Mouse (Mus musculus) right cerebral cortex, postnatal 14 days (tissue): ENCODE data around the gene Ipo13.
A peak's percentile ranks its signal among the peaks of the same experiment; 100 is the strongest.

Source experiments
- DNase-seq: peaks from one replicate; pipeline ENCODE4 v3.0.0; 2022

The Ipo13 gene

DNA sequence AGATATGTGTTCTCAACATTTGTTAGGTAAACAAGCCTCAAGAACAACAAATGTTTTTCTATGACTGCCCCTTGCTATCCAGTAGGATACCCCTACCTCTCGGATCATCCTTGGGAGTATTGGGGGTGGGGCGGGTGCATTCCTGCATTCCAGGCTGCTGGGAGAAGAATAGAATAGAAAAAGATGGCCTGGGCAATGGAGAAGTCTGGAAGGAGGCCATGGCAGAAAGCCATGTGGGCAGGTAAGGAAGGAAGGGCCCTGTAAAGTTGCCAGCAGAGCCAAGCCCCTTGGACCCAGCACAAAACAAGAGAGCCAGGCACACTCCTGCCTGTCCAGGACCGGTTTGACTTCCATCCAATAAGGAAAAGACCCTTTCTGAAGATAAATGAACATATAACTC, 1.4 kb downstream of the Ipo13 start:
- no peak for DNase-seq

DNA sequence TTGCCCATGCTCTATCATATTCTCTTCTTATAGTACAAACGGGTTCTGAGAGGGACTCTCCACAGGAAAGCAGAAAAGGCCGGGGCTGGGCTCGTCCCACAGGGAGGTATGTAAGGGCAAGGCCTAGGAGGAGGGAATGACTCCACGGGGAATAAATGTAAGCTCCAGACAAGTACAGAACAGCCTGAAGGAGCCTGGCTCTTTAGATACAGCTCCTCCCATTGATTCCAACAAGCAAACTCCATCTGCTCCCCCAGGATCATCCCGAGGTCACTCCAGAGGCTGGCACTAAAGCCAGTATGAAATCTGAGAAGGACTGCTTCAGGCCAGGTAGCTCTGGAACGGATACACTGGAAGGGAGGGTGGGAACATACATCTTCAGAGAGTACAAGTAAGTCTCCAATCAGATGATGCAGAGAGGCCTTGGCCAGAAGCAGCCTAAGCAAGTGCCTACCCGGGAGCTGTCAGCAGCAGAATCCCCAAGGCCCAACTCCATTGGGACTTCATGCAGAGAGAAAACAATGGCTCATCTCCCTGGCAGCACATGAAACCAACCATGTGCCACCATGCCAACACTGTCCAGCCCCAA, 2.0 kb downstream of the Ipo13 start:
- DNase-seq = no peak

DNA sequence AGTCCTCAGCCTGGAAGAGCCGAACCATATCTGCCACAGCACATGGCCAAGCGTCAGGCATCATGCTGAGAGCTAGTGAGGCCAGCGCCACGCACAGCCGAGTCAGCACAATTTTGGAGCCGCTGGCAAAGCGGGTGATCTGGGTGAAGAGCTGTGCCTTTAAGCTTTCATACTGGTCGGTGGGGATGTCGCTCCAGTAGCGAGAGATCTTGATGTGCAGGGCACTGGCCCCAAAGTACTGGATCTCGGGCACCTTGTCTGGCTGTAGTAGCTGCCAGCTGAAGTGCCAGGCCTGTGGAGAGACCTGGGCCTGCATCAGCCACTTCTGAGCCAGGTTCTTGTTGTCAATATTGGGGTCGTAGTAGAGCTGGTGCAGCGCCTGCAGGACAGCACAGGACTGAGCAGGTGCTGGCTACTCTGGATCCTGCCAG, 2.7 kb downstream of the Ipo13 start:
- DNase-seq = no peak

DNA sequence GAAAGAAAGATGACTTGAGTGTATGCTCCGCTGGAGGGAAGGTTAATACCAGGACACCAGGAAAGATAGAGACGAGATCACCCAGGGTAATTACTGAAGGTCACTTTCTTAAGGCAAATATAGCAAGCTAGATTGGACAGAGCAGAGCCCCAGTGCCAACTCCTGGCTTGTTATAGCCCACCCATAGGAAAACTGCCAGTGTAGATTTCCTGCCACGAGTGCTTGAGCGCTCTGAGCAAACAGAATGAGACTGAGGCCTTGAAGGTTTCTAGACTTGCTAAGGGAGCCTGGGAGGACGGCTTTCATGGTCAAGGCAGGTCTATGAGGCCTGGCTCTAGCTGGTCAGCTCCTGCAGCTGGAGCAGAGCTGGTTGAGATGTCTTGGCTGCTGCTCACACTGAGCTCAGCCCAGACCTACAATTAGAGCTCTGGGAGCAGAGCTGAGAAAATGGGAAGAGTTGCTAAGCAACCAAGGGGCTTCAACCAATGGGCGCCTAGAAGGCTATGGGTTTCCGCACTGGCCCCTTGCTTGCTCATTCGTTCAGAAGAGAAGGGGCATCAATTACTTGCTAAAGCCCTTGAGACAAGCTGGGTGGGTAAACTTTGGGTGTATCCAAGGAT, 5.9 kb downstream of the Ipo13 start:
- DNase-seq = no peak

DNA sequence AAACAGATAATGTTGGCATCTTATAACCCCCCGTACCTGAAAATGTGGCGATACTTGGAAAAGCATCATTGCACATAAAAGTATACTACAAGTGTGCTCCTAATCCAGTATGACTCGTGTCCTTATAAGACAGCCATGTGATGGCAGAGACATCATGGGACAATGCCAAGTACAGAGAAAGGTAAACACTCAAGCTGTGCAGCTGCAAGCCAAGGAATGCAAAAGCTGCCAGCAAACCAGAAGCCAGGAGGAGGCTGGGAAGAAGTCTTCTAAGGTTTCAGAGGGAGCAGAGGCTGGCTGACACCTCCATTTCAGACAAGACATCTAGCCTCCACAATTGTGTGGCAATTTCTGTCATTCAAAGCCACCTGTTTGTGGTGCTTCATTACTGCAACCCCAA, 8.6 kb downstream of the Ipo13 start:
- no peak for DNase-seq

DNA sequence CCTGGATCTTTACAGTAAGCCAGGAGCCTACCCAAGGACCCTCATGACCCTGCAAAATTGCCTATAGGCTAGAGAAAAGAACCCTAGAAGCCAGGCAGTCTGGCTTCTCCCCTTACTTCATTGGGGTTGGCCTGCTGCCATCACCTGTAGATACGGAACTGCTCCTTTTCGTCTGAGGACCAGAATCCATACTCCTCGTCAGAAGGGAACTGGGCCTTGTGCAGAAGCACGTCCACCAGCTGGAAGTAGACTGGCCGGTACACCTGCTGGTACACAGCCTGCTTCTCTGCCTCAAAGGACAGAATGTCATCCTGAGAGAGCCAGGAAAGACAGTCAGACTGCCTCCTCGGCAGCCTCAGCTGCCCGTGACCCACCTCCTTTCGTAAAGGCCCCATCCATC, 10.0 kb downstream of the Ipo13 start:
- no peak for DNase-seq

DNA sequence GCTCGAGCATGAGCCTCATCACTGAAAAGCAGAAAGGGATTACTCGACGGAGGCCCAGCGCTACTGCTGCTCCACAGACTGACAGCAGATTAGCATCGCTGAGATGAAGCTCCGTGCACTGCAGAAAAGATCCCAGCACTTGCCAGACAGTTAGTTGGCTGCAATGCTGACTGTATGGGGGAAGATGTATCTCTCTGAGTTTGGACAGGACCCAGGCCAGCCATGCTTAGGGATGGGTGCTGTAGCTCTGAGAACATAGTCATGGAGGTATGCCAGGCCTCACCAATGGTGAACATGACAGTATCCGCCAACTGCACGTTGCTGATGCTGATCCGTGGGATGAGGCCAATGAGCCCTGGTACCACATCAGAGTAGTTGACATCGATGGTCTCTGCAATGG, 10.7 kb downstream of the Ipo13 start:
- DNase-seq = no peak

DNA sequence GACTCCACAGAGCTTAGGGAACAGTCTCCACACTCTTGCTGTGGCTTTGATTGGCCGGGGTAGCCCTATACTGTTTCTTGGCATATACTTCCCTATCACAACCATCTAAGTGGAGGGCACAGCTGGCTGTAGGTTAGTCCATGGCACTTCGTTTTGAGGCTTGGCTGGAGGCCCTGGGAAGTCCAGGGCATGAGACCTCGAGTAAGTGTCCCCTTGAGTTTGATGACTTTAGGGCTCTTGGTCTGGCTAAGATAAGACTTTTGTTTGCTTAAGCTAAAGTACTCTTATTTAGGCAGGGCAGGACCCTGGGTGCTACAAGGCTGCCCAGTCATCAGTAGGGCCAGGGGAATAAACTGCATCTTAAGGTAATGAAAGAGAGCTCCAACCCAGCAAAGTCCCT, 16.7 kb downstream of the Ipo13 start:
- DNase-seq = no peak

DNA sequence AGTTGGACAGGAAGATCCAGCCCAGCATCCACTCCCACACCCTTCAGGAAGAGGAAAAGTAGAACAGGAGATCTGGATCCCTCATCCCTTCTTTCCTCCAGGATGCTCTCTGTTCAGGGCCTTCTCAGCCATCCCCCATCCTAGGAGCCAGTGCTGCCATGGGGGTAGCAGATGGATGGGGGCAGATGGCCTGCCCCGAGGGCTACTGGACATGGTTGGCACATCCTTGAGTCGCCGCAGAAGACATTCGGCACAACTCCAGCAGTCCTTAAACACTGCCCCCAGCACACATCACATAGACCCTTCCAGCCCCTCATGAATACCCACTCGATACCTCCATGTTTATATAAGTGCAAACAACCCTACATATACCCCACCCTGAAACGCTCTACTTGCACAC, 18.8 kb downstream of the Ipo13 start:
- DNase-seq = no peak

DNA sequence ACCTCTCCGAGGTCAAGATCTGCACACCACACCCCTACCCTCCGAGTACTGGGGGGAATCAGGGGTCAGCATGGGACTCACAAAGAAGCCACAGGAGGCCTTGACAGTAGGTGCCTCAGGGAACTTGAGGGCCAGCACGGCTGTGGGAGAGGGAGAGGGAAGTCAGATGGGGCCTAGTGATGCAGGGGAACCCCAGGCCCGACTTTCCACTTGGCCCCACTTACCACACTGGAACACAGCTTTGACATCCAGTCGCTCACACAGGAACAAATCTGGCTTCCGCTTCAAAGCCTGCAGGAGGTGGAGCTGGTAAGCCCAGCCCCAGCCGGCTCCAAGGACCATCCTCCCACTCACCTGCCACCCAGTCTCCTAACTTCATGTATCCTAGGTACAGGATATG, 19.5 kb downstream of the Ipo13 start:
- DNase-seq = no peak

DNA sequence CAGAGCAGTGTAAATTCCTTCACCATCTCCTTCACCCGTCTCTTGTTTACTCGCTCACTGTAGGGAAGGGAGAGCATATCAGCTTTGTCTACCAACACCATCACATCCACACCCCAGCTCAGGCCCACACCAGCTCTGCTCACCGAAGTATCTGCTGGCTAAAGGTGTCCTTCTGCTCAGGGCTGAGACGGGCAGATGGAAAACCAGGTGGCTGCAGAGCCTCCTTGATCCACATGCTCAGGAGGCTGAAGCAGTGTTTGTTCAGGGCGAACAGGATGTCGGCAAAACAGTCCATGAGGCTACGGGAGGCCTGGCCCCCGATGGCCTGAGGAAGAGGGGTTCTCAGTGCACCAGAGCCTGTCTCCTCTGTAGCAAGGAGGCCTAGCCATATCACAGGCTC, 20.2 kb downstream of the Ipo13 start:
- DNase-seq = no peak

DNA sequence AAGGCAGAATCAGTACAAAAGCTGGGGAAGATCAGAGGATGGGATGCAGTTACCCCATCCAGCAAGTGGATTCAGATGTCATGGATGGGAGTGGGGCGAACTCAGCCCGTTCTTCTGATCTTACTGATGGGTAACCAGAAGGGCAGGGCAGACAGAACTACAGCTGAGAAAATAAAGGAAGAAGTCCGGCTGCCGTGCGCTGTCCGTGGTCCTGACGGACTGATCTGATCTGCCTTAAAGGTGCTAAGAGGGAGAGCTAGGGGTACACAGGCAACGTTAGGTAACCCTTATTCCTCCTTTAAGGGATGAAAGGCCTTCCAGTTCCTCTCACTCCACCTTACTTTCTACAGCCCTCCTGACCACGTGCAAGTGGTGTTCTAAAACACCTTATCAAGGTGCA, 21.4 kb downstream of the Ipo13 start:
- no peak for DNase-seq

DNA sequence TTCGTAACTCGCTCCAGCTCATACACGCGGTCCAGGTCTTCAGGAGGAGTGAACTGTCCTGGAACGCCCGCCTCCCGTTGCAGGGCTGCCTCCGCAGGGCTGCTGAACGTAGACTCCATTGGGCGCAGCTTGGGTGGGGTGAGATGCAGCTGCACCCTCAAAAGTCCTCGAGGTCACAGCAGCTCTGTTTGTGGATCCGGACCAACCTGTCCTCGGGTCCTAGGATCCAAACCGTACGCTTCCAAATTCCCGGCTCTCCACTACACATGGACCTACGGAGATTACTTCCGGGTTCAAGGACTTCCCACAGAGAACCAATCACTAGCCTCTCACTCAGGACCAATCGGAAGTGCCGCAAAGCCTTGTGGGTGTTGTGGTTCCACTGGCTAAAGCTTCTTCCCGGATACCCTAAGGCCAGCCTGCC, 23.0 kb downstream of the Ipo13 start, which contains the start of gene Dph2:
Gene Dph2, minus strand, starts transcription at position 295 of the 424 bp plus-strand sequence.
- peak; percentile 68 for DNase-seq

DNA sequence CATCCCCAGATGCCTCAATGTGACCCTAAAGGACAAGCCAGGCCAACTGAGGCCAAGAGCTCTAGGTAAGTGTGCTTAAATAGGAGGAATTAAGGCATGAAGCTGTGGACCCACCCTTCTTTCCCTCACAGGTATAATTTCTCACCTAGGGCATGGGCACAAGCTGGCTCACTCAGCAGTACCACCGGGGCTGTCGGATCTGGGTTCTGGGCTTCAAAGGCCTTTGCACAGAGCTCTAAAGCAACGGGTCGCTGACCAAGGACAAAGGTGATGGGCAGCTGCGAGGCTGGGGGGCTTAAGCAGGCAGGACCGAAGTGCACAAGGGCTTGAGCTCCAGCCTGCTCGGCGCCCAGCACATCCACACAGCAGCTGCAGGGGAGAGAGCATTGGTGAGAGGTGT, 24.0 kb downstream of the Ipo13 start:
- DNase-seq = no peak

DNA sequence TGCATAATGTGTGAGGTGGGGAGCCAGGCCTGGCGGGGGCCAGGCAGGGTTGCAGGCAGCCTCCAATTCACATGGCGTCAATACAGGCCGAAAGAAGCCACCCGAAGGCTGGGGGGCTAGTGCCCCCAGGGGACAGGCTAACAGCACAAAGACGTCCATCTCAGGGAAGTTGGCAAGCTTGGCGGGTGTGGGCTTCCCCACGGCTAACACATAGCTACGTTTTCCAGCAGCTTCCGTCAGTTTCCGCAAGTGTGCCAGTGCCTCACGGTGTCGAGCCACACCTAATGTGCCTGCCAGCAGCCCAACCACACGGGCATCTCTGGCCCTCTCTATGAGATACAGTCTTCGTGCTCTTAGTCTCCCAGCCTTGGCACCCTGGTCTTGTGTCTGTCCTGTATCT, 24.8 kb downstream of the Ipo13 start:
- DNase-seq = no peak

DNA sequence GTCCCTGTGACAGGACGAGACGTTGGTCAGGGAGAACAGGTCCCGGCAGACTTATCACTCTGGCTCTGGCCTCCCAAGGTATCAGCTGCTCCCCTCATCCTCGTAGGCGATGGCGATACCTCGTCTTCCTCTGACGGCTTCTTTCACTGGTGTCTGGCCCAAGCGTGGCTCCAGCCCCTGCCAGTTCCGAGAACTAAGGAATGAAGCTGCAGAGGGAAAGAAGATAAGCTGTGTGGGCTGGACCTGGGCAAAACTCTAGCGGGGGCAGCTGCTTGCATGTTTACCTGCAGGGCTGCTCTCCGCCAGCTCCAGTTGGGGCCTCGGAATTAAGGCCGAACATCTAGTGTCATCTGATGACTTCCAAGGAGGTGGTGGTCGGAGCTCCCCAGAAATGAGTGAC, 25.3 kb downstream of the Ipo13 start:
- DNase-seq = no peak

DNA sequence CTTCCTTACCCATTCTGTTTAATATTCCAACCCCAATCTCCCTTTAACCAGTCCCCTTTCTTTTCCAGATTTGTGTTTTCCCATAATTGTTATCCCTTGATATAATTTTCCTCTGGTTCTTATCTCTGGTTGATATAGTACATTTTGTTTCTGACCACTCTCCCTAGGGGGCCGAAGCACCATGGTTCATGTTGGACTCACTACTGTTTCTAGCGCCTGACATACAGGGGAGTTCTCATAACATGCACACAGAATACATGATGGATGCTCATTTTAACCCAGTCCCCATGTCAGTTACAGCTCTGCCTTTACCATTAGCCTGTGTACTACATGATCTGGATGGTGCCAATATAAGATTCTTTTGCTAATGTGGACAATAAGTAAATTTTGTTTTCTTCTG, 26.9 kb downstream of the Ipo13 start:
- no peak for DNase-seq

DNA sequence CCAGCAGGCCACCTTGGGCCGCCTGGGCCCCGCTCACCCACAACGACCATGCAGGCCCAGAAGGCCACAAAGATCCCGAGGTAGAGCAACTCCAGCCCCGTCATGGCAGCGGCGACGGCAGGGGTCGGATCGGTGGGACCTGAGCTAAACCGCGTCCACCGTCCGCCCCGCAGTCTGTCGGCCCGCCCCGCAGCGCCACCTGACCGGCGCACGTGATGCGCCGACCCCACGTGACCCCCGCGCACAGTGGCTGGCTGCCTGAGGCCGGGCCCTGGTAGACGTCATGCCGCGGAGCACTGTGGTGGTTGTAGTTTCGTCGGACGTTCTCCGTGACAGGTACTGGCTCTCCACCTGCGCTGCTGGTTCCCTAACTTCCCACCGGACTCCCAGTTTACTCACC, 27.7 kb downstream of the Ipo13 start, which contains the start of gene Atp6v0b:
Gene Atp6v0b, minus strand, starts transcription at position 201 of the 400 bp plus-strand sequence.
- peak; percentile 96 for DNase-seq

DNA sequence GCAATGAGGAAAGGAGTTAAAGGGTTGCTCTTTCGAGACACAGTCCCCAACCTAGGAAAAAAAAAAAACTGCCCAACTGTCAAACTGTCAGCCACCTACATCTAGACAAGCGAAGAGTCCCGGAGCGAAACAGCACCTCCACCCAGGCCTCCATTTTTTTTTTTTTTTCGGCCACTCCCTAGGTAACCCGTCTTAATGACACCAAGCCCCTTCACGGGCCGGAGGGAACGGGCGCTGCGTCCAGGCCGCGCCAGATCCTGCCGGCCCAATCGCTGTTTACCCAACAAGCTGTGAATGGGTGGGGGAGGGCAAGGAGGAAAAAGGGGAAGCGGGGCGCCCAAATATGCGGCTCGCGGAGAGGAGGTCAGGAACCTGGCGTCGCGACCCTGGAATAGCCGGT, 28.2 kb downstream of the Ipo13 start:
- no peak for DNase-seq

DNA sequence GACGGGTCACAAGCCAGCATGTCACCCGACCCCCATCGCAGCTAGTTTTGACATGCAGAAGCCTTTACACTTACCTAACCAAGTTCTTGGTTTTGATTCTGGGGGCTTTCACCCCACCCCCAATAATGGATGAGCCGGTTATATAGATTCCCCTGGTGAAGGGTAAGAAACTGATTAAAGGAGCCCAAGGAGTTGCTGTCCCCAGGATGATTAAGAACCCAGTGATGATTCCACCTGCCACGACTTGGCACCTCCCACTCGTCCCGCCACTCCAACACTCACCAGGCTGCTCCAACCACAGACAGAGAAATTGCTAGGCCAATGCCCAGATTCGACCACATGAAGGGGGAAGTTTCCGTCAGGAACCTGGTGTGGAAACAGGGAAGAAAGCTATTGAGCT, 28.8 kb downstream of the Ipo13 start:
- no peak for DNase-seq

DNA sequence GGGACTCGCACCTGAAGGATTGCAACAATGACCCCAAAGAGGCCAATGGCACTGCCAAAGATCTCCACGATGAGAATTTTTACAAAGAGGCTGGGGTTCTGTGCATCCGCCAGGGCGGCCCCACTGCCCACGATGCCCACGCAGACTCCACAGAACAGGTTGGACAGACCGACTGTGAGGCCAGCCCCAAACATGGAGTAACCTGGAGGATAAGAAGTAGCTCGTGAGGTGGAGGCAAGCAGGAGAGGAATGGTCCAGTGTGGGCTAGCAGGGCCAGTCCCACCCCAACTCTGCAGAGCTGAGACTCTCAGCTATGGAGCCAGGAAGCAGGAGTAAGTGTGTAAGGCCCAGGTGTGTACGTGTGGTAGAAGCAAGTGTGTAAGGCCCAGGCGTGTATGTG, 29.7 kb downstream of the Ipo13 start:
- no peak for DNase-seq

DNA sequence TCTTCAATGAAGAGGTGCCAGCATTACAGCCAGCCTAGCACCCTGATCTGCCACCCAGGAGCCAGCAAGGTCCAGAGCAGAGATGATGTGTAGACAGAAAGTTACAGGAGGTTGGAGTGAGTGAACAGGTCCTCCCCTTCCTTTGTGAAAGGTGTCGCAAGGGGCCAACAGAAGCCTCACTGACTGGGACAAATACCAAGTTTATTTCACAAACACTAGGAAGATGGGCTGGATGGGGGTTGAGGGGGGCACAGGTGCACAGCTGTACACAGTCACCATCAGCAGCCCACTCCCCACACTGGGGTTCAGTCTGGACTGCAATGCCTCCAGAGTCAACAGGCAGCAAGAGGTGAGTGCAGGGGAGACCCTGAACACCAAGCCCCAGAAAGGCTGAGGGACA, 30.7 kb downstream of the Ipo13 start:
- DNase-seq = no peak

DNA sequence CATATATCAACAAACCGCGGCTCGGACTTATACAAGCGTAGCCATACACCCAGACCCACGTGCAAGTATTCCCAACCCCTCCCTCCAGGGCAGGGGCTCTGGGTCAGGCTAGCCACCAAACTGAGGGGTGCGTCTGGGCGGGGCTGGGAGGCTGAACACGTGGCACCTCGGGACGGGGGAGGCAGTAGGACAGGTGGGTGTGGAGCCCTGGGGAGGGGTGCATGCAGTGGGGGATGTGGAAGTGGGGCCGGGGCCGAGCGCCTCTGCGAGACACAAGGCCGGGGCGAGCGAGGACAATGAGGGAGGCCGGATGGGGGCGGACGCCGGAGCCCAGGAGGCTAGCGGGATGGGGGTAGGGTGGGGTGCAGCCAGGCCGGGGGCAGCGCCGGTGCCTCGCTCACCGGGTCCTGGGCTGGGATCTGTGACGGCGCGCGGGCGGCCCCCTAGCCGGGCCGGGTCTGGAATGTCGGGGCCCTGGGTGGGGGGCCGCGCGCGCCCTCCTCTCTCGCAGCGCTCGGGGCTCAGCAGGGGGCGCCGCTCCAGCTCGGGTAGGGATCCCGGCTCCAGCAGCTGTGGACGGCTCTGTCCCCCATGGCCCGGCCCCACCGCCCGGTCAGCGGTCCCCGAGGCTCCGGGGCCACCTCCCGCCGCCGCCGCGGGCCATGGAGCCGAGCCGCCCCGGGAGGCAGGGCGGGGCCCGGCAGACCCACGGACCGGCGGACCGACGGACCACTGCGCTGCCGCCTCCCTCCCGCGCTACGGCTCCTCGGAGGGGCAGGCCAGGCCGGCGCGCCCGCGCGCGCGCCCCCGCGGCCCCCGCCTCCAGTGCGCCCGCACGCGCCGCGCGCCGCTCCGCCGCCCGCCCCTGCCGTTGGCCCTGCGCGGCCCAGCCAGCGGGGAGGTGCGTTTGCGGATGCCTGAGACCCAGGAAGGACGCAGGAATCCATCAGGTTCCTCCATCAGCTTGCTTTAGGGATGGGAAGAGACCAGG, 31.8 kb downstream of the Ipo13 start, which contains the start of gene B4galt2:
Gene B4galt2, minus strand, starts transcription at position 787 of the 991 bp plus-strand sequence.
- peak; percentile 69 for DNase-seq

DNA sequence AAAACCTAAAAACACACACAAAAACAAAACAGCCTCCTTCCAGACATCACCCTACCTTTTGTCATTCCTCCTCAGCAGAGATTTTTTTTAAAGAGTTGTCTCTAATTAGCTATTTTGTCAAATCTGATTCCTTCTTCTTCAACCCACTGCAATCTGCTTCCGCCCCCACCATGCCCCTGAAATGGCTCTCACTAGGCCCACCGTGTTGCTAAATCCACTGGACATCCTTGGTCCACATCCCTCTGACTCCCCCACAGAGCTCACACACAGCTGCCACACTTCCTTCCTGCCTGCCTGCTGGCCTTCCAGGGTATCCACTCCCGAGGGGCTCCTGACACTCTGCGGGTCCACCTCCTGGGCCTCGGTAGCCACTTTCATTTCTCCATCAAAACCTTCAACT, 36.1 kb downstream of the Ipo13 start:
- no peak for DNase-seq
